Mouse (Mus musculus): ENCODE data around the gene Fam186a. TPM values are rescaled to one million over a fixed set of nuclear protein-coding genes. Genes with fewer than 3 reads are reported as not detected.
"Not testable (repeated sequence)": the region's sequence is repeated elsewhere in the genome, so short reads cannot be mapped to it uniquely, and the experiment has no call there.

Fam186a gene
- total and polyA plus RNA-seq, 3 experiments, result 0.10 to 0.16 (median 0.12) TPM

GRCm38 (mm10) chr15:99890412-99891236 is 76.2 kb downstream of the Fam186a start:
- Histone ChIP-seq H3K27me3 (ENCODE audit: control insufficient read depth, insufficient read depth, low read length) (no peaks in the 10 kb centered on the region), H3K9ac (ENCODE audit: low read depth, low read length) (0 out of 2 replicates have a peak overlapping the region, but pooled peaks have one; percentile 5), H3K4me1 (ENCODE audit: control insufficient read depth, insufficient read depth, low read length) (peaks cover 6% of the 10 kb centered on the region), H3K79me2 (replicated peaks; ENCODE audit: control insufficient read depth, insufficient read depth, low read length) (no peaks in the 10 kb centered on the region), H3K4me3 (peak overlapping the region; percentile 30), H3K36me3 (ENCODE audit: control insufficient read depth, insufficient read depth, low read length) (peaks cover 3% of the 10 kb centered on the region), H3K27ac (peak overlapping the region; percentile 15; the same call in 1 of the 2 replicates)
- DNase-seq, result peak in 1 of 2 experiments; percentile 19
- TF ChIP-seq EP300 (IDR thresholded peaks at IDR 0.05; ENCODE audit: insufficient read depth, low read depth, low read length) (no peak), POLR2A (IDR thresholded peaks at IDR 0.05; ENCODE audit: insufficient read depth, low read depth, low read length) (no peak), CTCF (IDR thresholded peaks at IDR 0.05) (no peak)
- intact Hi-C loops (cut with DNase I), result no loop called here
- WGBS, result 32% methylated on average over 19 of the region's 19 CpGs

GRCm38 (mm10) chr15:99889275-99889874 is 77.5 kb downstream of the Fam186a start:
- no peak for DNase-seq
- 31% methylated on average over 8 of the region's 8 CpGs for WGBS
- Histone ChIP-seq H3K79me2 (replicated peaks; ENCODE audit: control insufficient read depth, insufficient read depth, low read length) (no peaks in the 10 kb centered on the region), H3K9ac (ENCODE audit: low read depth, low read length) (no peak overlapping the region), H3K27ac (peak overlapping the region; percentile 62), H3K36me3 (ENCODE audit: control insufficient read depth, insufficient read depth, low read length) (peaks cover 3% of the 10 kb centered on the region), H3K4me1 (ENCODE audit: control insufficient read depth, insufficient read depth, low read length) (peaks cover 6% of the 10 kb centered on the region), H3K4me3 (no peak overlapping the region), H3K27me3 (ENCODE audit: control insufficient read depth, insufficient read depth, low read length) (no peaks in the 10 kb centered on the region)
- intact Hi-C loops (cut with DNase I), result no loop called here
- TF ChIP-seq EP300 (IDR thresholded peaks at IDR 0.05; ENCODE audit: insufficient read depth, low read depth, low read length) (no peak), CTCF (IDR thresholded peaks at IDR 0.05) (no peak), POLR2A (IDR thresholded peaks at IDR 0.05; ENCODE audit: insufficient read depth, low read depth, low read length) (no peak)

- 98% methylated on average over 2 of the region's 2 CpGs for WGBS
- H3K27me3 ChIP-seq (ENCODE audit: control insufficient read depth, insufficient read depth, low read length), result not testable (repeated sequence)
Measured at GRCm38 (mm10) chr15:99887130-99887529, 79.7 kb downstream of the Fam186a start.

GRCm38 (mm10) chr15:99884038-99884437 is 82.8 kb downstream of the Fam186a start:
- H3K27me3 ChIP-seq (ENCODE audit: control insufficient read depth, insufficient read depth, low read length), result no peaks in the 10 kb centered on the region
- peaks cover 4% of the 10 kb centered on the region for H3K4me1 ChIP-seq (ENCODE audit: control insufficient read depth, insufficient read depth, low read length)
- no peaks in the 10 kb centered on the region for H3K79me2 ChIP-seq (replicated peaks; ENCODE audit: control insufficient read depth, insufficient read depth, low read length)
- TF ChIP-seq EP300 (IDR thresholded peaks at IDR 0.05; ENCODE audit: insufficient read depth, low read depth, low read length) (0 out of 2 replicates have a peak, but pooled peaks have one; percentile 38), CTCF (IDR thresholded peaks at IDR 0.05) (no peak)
- H3K27ac ChIP-seq, result peak overlapping the region; percentile 26; the same call in 1 of the 2 replicates
- H3K36me3 ChIP-seq (ENCODE audit: control insufficient read depth, insufficient read depth, low read length), result peaks cover 3% of the 10 kb centered on the region
- DNase-seq, result no peak
- H3K4me3 ChIP-seq, result no peak overlapping the region
- intact Hi-C loops (cut with DNase I), result no loop called here
- WGBS, result 54% methylated on average over 12 of the region's 12 CpGs
- H3K9ac ChIP-seq (ENCODE audit: low read depth, low read length), result no peak overlapping the region

More at GRCm38 (mm10) chr15:99887130-99887529, 79.7 kb downstream of the Fam186a start:
- H3K27ac ChIP-seq; DNase-seq; H3K79me2 ChIP-seq (replicated peaks; ENCODE audit: control insufficient read depth, insufficient read depth, low read length); H3K4me1 ChIP-seq (ENCODE audit: control insufficient read depth, insufficient read depth, low read length); H3K9ac ChIP-seq (ENCODE audit: low read depth, low read length); H3K4me3 ChIP-seq; H3K36me3 ChIP-seq (ENCODE audit: control insufficient read depth, insufficient read depth, low read length); intact Hi-C loops (cut with DNase I): not testable (repeated sequence)

- TF ChIP-seq POLR2A (IDR thresholded peaks at IDR 0.05; ENCODE audit: insufficient read depth, low read depth, low read length), result no peak
- H3K9ac ChIP-seq (ENCODE audit: low read depth, low read length), result no peak overlapping the region
- peaks cover 7% of the 10 kb centered on the region for H3K4me1 ChIP-seq (ENCODE audit: control insufficient read depth, insufficient read depth, low read length)
- no peak overlapping the region for H3K27ac ChIP-seq
- DNase-seq, result no peak
- no peaks in the 10 kb centered on the region for H3K36me3 ChIP-seq (ENCODE audit: control insufficient read depth, insufficient read depth, low read length)
- H3K27me3 ChIP-seq (ENCODE audit: control insufficient read depth, insufficient read depth, low read length), result no peaks in the 10 kb centered on the region
- no peaks in the 10 kb centered on the region for H3K79me2 ChIP-seq (replicated peaks; ENCODE audit: control insufficient read depth, insufficient read depth, low read length)
- H3K4me3 ChIP-seq, result no peak overlapping the region
- intact Hi-C loops (cut with DNase I), result loop anchor here (5.0 kb wide), 1 partner anchor 76 kb away; no protein-coding TSS in a partner anchor
- WGBS, result 49% methylated on average over 5 of the region's 5 CpGs
Measured at GRCm38 (mm10) chr15:99878541-99878940, 88.3 kb downstream of the Fam186a start.

GRCm38 (mm10) chr15:99875334-99875869 is 91.5 kb downstream of the Fam186a start, which contains the start of gene Lima1:
Gene Lima1 (minus strand): TSS chr15:99875456.
- Histone ChIP-seq H3K4me3 (peak within 1 kb of the TSS; percentile 93), H3K27me3 (ENCODE audit: control insufficient read depth, insufficient read depth, low read length) (no peaks in the 10 kb centered on the region), H3K79me2 (replicated peaks; ENCODE audit: control insufficient read depth, insufficient read depth, low read length) (no peaks in the 10 kb centered on the region; the same call in 1 of the 2 replicates), H3K27ac (peak within 1 kb of the TSS; percentile 88), H3K9ac (ENCODE audit: low read depth, low read length) (peak within 1 kb of the TSS; percentile 82), H3K36me3 (ENCODE audit: control insufficient read depth, insufficient read depth, low read length) (no peaks in the 10 kb centered on the region), H3K4me1 (ENCODE audit: control insufficient read depth, insufficient read depth, low read length) (peaks cover 7% of the 10 kb centered on the region)
- peak; percentile 91 to 92 for DNase-seq
- under 1% methylated on average over 38 of the region's 38 CpGs for WGBS
- intact Hi-C loops (cut with DNase I), result loop anchor here (5.0 kb wide), 1 partner anchor 73 kb away; no protein-coding TSS in a partner anchor
- TF ChIP-seq CTCF (IDR thresholded peaks at IDR 0.05), result no peak
- TF ChIP-seq EP300 (IDR thresholded peaks at IDR 0.05; ENCODE audit: insufficient read depth, low read depth, low read length), result no peak
- peak; percentile 68 for TF ChIP-seq POLR2A (IDR thresholded peaks at IDR 0.05; ENCODE audit: insufficient read depth, low read depth, low read length)
